Mouse (Mus musculus) ES-E14 (cell line): Measurements from ENCODE around the gene Zfp36l2. TPM values are rescaled to one million over a fixed set of nuclear protein-coding genes. Genes with fewer than 3 reads are reported as not detected.

Source experiments
- DNase-seq: peaks from one replicate; pipeline ENCODE4 v3.0.0-alpha.2; 2013; ENCODE audit warnings: low read depth, low spot score
- H3K27ac ChIP-seq: 2 replicates; pipeline ENCODE4 v1.5.1; 2012; ENCODE audit warnings: low read depth, mild to moderate bottlenecking, low read length, moderate library complexity, mixed read lengths; ENCODE audit not compliant: poor library complexity, insufficient read depth, severe bottlenecking
- H3K36me3 ChIP-seq: 2 replicates; pipeline ENCODE4 v1.6.1; 2012; ENCODE audit warnings: mild to moderate bottlenecking, low read length, moderate library complexity, mixed read lengths; ENCODE audit not compliant: control insufficient read depth, poor library complexity, insufficient read depth, severe bottlenecking
- H3K4me1 ChIP-seq, 2 experiments: fragments of 150-350 bp in 1 of 2; sonication (generic) in 1 of 2; 2 replicates each; pipeline ENCODE4 v1.6.1; 2012; ENCODE audit warnings: low read length in 2 of 2, mild to moderate bottlenecking in 1 of 2, mixed read lengths in 1 of 2; ENCODE audit not compliant: control insufficient read depth in 2 of 2, insufficient read depth in 2 of 2, poor library complexity in 1 of 2
- H3K4me3 ChIP-seq, 2 experiments: fragments of 150-350 bp in 1 of 2; sonication (generic) in 1 of 2; 2 replicates each; pipeline ENCODE4 v1.5.1; 2012; ENCODE audit warnings: low read length in 2 of 2, low read depth in 1 of 2, mild to moderate bottlenecking in 1 of 2, mixed read lengths in 1 of 2; ENCODE audit not compliant: insufficient read depth in 1 of 2, poor library complexity in 1 of 2, severe bottlenecking in 1 of 2
- H3K9ac ChIP-seq: 2 replicates; pipeline ENCODE4 v1.6.1; 2012; ENCODE audit warnings: low read depth, mild to moderate bottlenecking, low read length, mixed read lengths; ENCODE audit not compliant: poor library complexity, insufficient read depth, severe bottlenecking
- H3K9me3 ChIP-seq: fragments of 150-350 bp; sonication (generic); 2 replicates; pipeline ENCODE4 v1.6.1; 2012; ENCODE audit warnings: low read depth, mild to moderate bottlenecking, low read length; ENCODE audit not compliant: control insufficient read depth, insufficient read depth
- CHD2 ChIP-seq: IDR thresholded peaks from 2 replicates; pipeline ENCODE4 v1.6.1; 2014; ENCODE audit warnings: mild to moderate bottlenecking, low read depth, low read length, inconsistent platforms
- HCFC1 ChIP-seq: IDR thresholded peaks from 2 replicates; pipeline ENCODE4 v1.6.1; 2012; ENCODE audit warnings: low read length, inconsistent platforms, borderline replicate concordance; ENCODE audit not compliant: insufficient read depth
- MAFK ChIP-seq: IDR thresholded peaks from 2 replicates; pipeline ENCODE4 v1.6.1; 2014; ENCODE audit warnings: mild to moderate bottlenecking, low read depth, low read length, inconsistent platforms; ENCODE audit not compliant: insufficient read depth
- ZC3H11A ChIP-seq: IDR thresholded peaks from 2 replicates; pipeline ENCODE4 v1.6.1; 2012; ENCODE audit warnings: low read depth, mild to moderate bottlenecking, inconsistent platforms, low read length, borderline replicate concordance
- ZNF384 ChIP-seq: IDR thresholded peaks from 2 replicates; pipeline ENCODE4 v1.6.1; 2012; ENCODE audit warnings: low read depth, low read length, inconsistent platforms
- in situ Hi-C, 2 experiments: fragments of 600-800 bp; cut with MboI; formaldehyde crosslinking; loops; one replicate each; pipeline ENCODE4 v1.15.1; 2025; ENCODE audit warnings: low sequenced_read_pairs in 2 of 2, inconsistent platforms in 1 of 2; ENCODE audit not compliant: unreplicated experiment in 2 of 2
- total RNA-seq: library from RNA; depleted of rRNA; stranded (reverse); fragments of 300-350 nt; gene quantifications from 2 replicates; pipeline ENCODE4 v1.2.3, GENCODE M21; 2012

The Zfp36l2 gene
- total RNA-seq, 1 experiment, result 12.6 TPM

- DNase-seq, result no peak
- peaks cover 0 to 25% of the 10 kb centered on the region in 2 experiments; a peak in 1 of 4 replicates for H3K4me1 ChIP-seq
- no peak overlapping the region for H3K4me3 ChIP-seq
- TF ChIP-seq CHD2, result no peak
- no peak overlapping the region for H3K27ac ChIP-seq
- H3K9ac ChIP-seq, result no peak overlapping the region
- in situ Hi-C loops, result no loop called here
- no peaks in the 10 kb centered on the region for H3K9me3 ChIP-seq
- no peaks in the 10 kb centered on the region for H3K36me3 ChIP-seq
Measured at GRCm38 (mm10) chr17:84146458-84147182, 41.1 kb downstream of the Zfp36l2 start.

- no peaks in the 10 kb centered on the region for H3K36me3 ChIP-seq
- no peak for DNase-seq
- no peak overlapping the region for H3K4me3 ChIP-seq
- H3K9ac ChIP-seq, result no peak overlapping the region
- no peak for TF ChIP-seq ZNF384
- no peak for TF ChIP-seq ZC3H11A
- TF ChIP-seq CHD2, result no peak
- no peak for TF ChIP-seq HCFC1
- TF ChIP-seq MAFK, result no peak
- H3K4me1 ChIP-seq, result peaks cover 0 to 24% of the 10 kb centered on the region in 2 experiments; a peak in 1 of 4 replicates
- H3K9me3 ChIP-seq, result no peaks in the 10 kb centered on the region
- in situ Hi-C loops, result no loop called here
- H3K27ac ChIP-seq, result no peak overlapping the region
Measured at GRCm38 (mm10) chr17:84145826-84146287, 41.9 kb downstream of the Zfp36l2 start.

- Histone ChIP-seq H3K4me3 (no peak overlapping the region), H3K27ac (no peak overlapping the region), H3K9me3 (no peaks in the 10 kb centered on the region), H3K36me3 (no peaks in the 10 kb centered on the region), H3K9ac (no peak overlapping the region), H3K4me1 (peaks cover 4 to 24% of the 10 kb centered on the region in 2 experiments; a peak in 2 of 4 replicates)
- in situ Hi-C loops, result no loop called here
- no peak for TF ChIP-seq ZC3H11A
- no peak for TF ChIP-seq ZNF384
- no peak for TF ChIP-seq CHD2
- TF ChIP-seq HCFC1, result no peak
- TF ChIP-seq MAFK, result no peak
- no peak for DNase-seq
Measured at GRCm38 (mm10) chr17:84144762-84145599, 42.8 kb downstream of the Zfp36l2 start.

- no peak overlapping the region for H3K27ac ChIP-seq
- no peak overlapping the region for H3K4me3 ChIP-seq
- H3K9ac ChIP-seq, result no peak overlapping the region
- no peaks in the 10 kb centered on the region for H3K9me3 ChIP-seq
- in situ Hi-C loops, result no loop called here
- H3K4me1 ChIP-seq, result peaks cover 4 to 21% of the 10 kb centered on the region in 2 experiments; a peak in 2 of 4 replicates
- no peaks in the 10 kb centered on the region for H3K36me3 ChIP-seq
- no peak for DNase-seq
- no peak for TF ChIP-seq CHD2
- TF ChIP-seq ZC3H11A, result no peak
- TF ChIP-seq HCFC1, result no peak
- TF ChIP-seq ZNF384, result no peak
- TF ChIP-seq MAFK, result no peak
Measured at GRCm38 (mm10) chr17:84144130-84144529, 43.6 kb downstream of the Zfp36l2 start.
